24 mouse cellular contexts compared by ENCODE assay signal in the genomic region with DNA sequence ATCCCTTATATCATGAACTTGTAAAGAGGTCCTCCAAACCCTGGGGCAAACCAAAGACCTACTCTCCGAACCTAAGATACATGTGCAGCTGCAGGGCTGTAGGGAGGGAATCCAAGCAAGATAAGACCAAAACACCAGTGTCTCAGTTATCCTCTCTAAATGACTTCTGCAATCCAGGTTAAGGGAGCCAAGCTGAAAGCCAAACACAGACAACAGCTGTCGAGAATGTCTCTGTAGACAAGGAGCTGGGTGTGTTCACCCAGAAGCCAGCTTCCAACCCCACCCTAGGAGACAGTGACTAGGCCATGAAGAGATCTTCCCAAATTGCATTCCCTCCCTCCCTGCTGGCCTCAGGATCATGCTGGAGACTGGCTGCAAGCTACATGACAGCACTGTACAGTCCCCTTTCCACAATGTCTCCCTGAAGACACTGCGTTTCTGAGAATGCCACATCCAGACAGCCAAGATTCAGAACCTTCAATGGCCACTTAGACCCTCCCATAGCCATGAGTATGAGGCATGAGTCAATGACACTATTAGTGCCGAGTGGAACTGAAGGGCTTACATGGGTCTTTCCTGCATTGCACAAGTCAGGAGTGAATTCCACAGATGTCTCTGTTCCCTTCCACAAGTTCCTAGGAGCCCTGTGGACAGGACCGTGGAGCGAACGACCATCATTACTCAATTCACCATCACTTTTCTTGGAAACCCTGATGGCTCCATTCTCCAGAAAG.
"Had no signal": no experiment of that assay in that cellular context is flagged by ENCODE, and none has a peak within 500 bp of the region (broad histone marks: within the 10 kb centered on the region; RNA-seq: fewer than 3 reads in every experiment).

No protein-coding gene starts in this region.

- DNase-seq: heart, adult 2 months; heart, postnatal 10 days; heart, postnatal 4 days; kidney, adult 18-20 months; kidney, adult 8-10 months; kidney, postnatal 10 days; kidney, postnatal 25 days; kidney, postnatal 4 days; liver; liver, embryonic 13.5 days had no signal

- H3K27ac ChIP-seq: heart, adult 2 months; heart, embryonic 10.5 days; hindbrain, embryonic 10.5 days; hindbrain, embryonic 12.5 days; hindbrain, embryonic 14.5 days; intestine, embryonic 15.5 days; layer of hippocampus, adult 2 months; left cerebral cortex, adult 2 months; limb, embryonic 10.5 days; limb, embryonic 12.5 days; liver, embryonic 13.5 days had no signal

- H3K9me3 ChIP-seq: heart, embryonic 10.5 days; heart, embryonic 12.5 days; hindbrain, embryonic 10.5 days; hindbrain, embryonic 12.5 days; intestine, embryonic 15.5 days; limb, embryonic 10.5 days; limb, embryonic 12.5 days; liver, embryonic 13.5 days had no signal

- H3K4me2 ChIP-seq: heart, embryonic 12.5 days; hindbrain, embryonic 12.5 days; hindbrain, embryonic 14.5 days; intestine, embryonic 15.5 days; limb, embryonic 12.5 days; liver, embryonic 11.5 days; liver, embryonic 13.5 days had no signal

- H3K9ac ChIP-seq: heart, embryonic 12.5 days; hindbrain, embryonic 12.5 days; hindbrain, embryonic 14.5 days; intestine, embryonic 15.5 days; limb, embryonic 12.5 days; liver, embryonic 13.5 days had no signal

- H3K27me3 ChIP-seq: heart, embryonic 12.5 days; hindbrain, embryonic 12.5 days; intestine, embryonic 15.5 days; limb, embryonic 12.5 days; liver, embryonic 13.5 days had no signal

- H3K4me3 ChIP-seq: heart, adult 2 months; heart, embryonic 10.5 days; heart, embryonic 12.5 days; hindbrain, embryonic 10.5 days; hindbrain, embryonic 12.5 days; intestine, embryonic 15.5 days; layer of hippocampus, adult 2 months; left cerebral cortex, adult 2 months; limb, embryonic 10.5 days; limb, embryonic 12.5 days; liver, embryonic 13.5 days had no signal

- ATAC-seq: hindbrain, embryonic 16.5 days; inflammation-experienced regulatory T-cells, adult 6 months; intestine, embryonic 15.5 days; intestine, postnatal 0 days had no signal

- H3K36me3 ChIP-seq: heart, embryonic 10.5 days; heart, embryonic 12.5 days; hindbrain, embryonic 10.5 days; hindbrain, embryonic 12.5 days; intestine, embryonic 15.5 days; limb, embryonic 10.5 days; limb, embryonic 12.5 days; liver, embryonic 13.5 days had no signal
